Mouse (Mus musculus) liver, embryonic 14.5 days (tissue): ENCODE measurements around the gene Ubtd1. TPM values are rescaled to one million over a fixed set of nuclear protein-coding genes. Genes with fewer than 3 reads are reported as not detected.

Experiments
- ATAC-seq: fragments of 200-750 bp; cut with Nextera tagmentation; 2 replicates; pipeline ENCODE4 v1.8.0; 2017; ENCODE audit warnings: moderate number of reproducible peaks, mild to moderate bottlenecking, moderate library complexity; ENCODE audit not compliant: insufficient read depth
- DNase-seq, 3 experiments: peaks; one replicate each; pipeline ENCODE4 v3.0.0-alpha.2; 2012 to 2013; ENCODE audit warnings: low read depth in 3 of 3, low spot score in 3 of 3
- H3K27ac ChIP-seq: fragments of 300-500 bp; sonication (generic); 2 replicates; pipeline ENCODE4 v1.5.1; 2014; ENCODE audit warnings: moderate library complexity, mild to moderate bottlenecking, control low read depth, inconsistent platforms
- H3K27me3 ChIP-seq: fragments of 300-500 bp; sonication (generic); 2 replicates; pipeline ENCODE4 v1.6.1; 2014; ENCODE audit warnings: mild to moderate bottlenecking, low read length, moderate library complexity; ENCODE audit not compliant: control insufficient read depth, insufficient read depth
- H3K36me3 ChIP-seq: fragments of 300-500 bp; sonication (generic); replicated peaks from 2 replicates; pipeline ENCODE4 v1.6.1; 2014; ENCODE audit warnings: low read depth; ENCODE audit not compliant: control insufficient read depth, insufficient read depth
- H3K4me1 ChIP-seq, 2 experiments: fragments of 200-500 bp in 1 of 2; fragments of 300-500 bp in 1 of 2; sonication (generic) in 1 of 2; replicated peaks; 2 replicates each; pipeline ENCODE4 v1.6.1; 2012 to 2014; ENCODE audit warnings: antibody characterized with exemption in 1 of 2, inconsistent platforms in 1 of 2, low read length in 1 of 2; ENCODE audit not compliant: control insufficient read depth in 2 of 2, insufficient read depth in 2 of 2
- H3K4me2 ChIP-seq: fragments of 300-500 bp; sonication (generic); 2 replicates; pipeline ENCODE4 v1.6.1; 2014; ENCODE audit warnings: low read depth, mild to moderate bottlenecking, control low read depth, moderate library complexity
- H3K4me3 ChIP-seq, 2 experiments: fragments of 200-500 bp in 1 of 2; fragments of 300-500 bp in 1 of 2; sonication (generic) in 1 of 2; 2 replicates each; pipeline ENCODE4 v1.5.1; 2012 to 2014; ENCODE audit warnings: low read depth in 2 of 2, low read length in 2 of 2, mild to moderate bottlenecking in 2 of 2, control low read depth in 1 of 2, inconsistent platforms in 1 of 2, moderate library complexity in 1 of 2; ENCODE audit not compliant: insufficient read depth in 1 of 2
- H3K9ac ChIP-seq: fragments of 300-500 bp; sonication (generic); replicated peaks from 2 replicates; pipeline ENCODE4 v1.6.1; 2014; ENCODE audit warnings: mild to moderate bottlenecking, control low read depth, moderate library complexity
- H3K9me3 ChIP-seq: fragments of 300-500 bp; sonication (generic); 2 replicates; pipeline ENCODE4 v1.6.1; 2016; ENCODE audit warnings: low read length, mixed read lengths; ENCODE audit not compliant: control insufficient read depth
- CTCF ChIP-seq: IDR thresholded peaks from 2 replicates; pipeline ENCODE4 v1.5.1; 2016; ENCODE audit warnings: antibody characterized with exemption, low read depth, control low read depth
- EP300 ChIP-seq: IDR thresholded peaks from 2 replicates; pipeline ENCODE4 v1.6.1; 2016; ENCODE audit warnings: antibody characterized with exemption, low read depth
- WGBS: fragments of 180-500 bp; shearing (Covaris S2); extraction: QIAGEN DNeasy Blood & Tissue Kit; methylation state at CpG from one replicate; pipeline ENCODE4 v1.1.7; 2014; ENCODE audit not compliant: insufficient replicate concordance; 5-methylcytosine and 5-hydroxymethylcytosine counted together
- polyA plus RNA-seq, 2 experiments: library from polyadenylated mRNA; depleted of rRNA in 1 of 2; stranded (reverse) in 1 of 2; unstranded in 1 of 2; fragments of >200 nt; fragmentation: Nextera tagmentation in 1 of 2; extraction: Ambion mirVana in 1 of 2; gene quantifications; 2 replicates each; pipeline versions ENCODE4 v1.2.1 to v1.2.3; 2012 to 2014

The Ubtd1 gene
- 4.2 and 4.4 TPM in 2 replicates for polyA plus RNA-seq (2012; rRNA removed)
- polyA plus RNA-seq (2014; fragmentation: Nextera tagmentation; extraction: Ambion mirVana), result 1.9 and 2.0 TPM in 2 replicates

DNA sequence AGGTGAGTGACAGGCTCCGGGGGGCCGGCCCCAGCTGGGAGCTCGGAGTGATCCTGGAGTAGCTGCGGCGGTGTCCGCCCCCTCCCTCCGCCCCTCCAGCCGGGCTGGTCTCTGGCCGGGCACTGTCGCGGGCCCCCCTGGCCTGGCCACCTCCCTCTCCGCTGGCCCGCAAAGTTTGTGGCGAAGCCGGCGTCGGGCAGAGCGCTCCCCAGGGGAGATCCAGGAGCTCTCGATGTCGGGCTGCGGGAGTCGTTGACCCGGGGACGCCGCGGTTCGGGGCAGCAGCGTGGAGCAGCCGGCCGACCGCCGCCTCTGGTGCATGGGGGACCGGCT is at the start of gene Ubtd1:
Gene Ubtd1, plus strand, starts transcription at position 169 of the 333 bp plus-strand sequence.
- ATAC-seq, result no peak
- H3K36me3 ChIP-seq, result no peaks in the 10 kb centered on the region; the same call in 1 of the 2 replicates
- TF ChIP-seq CTCF, result no peak
- no peak for TF ChIP-seq EP300
- 0% methylated on average over 31 of the region's 33 CpGs for WGBS
- H3K4me1 ChIP-seq, result 0 out of 4 replicates have a peak, but pooled peaks cover 0 to 2% of the 10 kb centered on the region in 2 experiments
- H3K9me3 ChIP-seq, result no peaks in the 10 kb centered on the region
- peak within 1 kb of the TSS; percentile 78 for H3K4me2 ChIP-seq
- peaks cover 25% of the 10 kb centered on the region for H3K27me3 ChIP-seq
- peak within 1 kb of the TSS; percentile 81 for H3K9ac ChIP-seq
- DNase-seq, result no peak
- H3K4me3 ChIP-seq, result peak within 1 kb of the TSS; percentile 84 to 97
- H3K27ac ChIP-seq, result peak within 1 kb of the TSS; percentile 89

GRCm38 (mm10) chr19:41932686-41933085 is 48.9 kb upstream of the Ubtd1 start:
- ATAC-seq, result peak; percentile 24; the same call in 1 of the 2 replicates
- TF ChIP-seq EP300 (no peak), CTCF (no peak)

GRCm38 (mm10) chr19:41933179-41934086 is 48.1 kb upstream of the Ubtd1 start, which contains the start of the genes Exosc1 and Zdhhc16:
Exosc1 (minus strand) TSS chr19:41933423.
Zdhhc16 (plus strand) TSS chr19:41933480.
- H3K36me3 ChIP-seq, result peaks cover 13% of the 10 kb centered on the region
- no peaks in the 10 kb centered on the region for H3K9me3 ChIP-seq
- peak within 1 kb of the TSS; percentile 78 for H3K4me2 ChIP-seq
- H3K27me3 ChIP-seq, result no peaks in the 10 kb centered on the region
- peaks cover 10 to 15% of the 10 kb centered on the region in 2 experiments for H3K4me1 ChIP-seq
- peak within 1 kb of the TSS; percentile 24 for H3K27ac ChIP-seq
- H3K4me3 ChIP-seq, result peak within 1 kb of the TSS; percentile 80 to 91
- WGBS, result under 1% methylated on average over 47 of the region's 47 CpGs
- no peak; the same call in 1 of the 2 replicates for TF ChIP-seq EP300
- peak; percentile 18; the same call in 1 of the 2 replicates for TF ChIP-seq CTCF
- ATAC-seq (peak; percentile 99), DNase-seq (peak; percentile 97 to 98 (median 97))
- peak within 1 kb of the TSS; percentile 78 for H3K9ac ChIP-seq

More at GRCm38 (mm10) chr19:41932686-41933085, 48.9 kb upstream of the Ubtd1 start:
- peak overlapping the region; percentile 73 for H3K9ac ChIP-seq
- peaks cover 10 to 15% of the 10 kb centered on the region in 2 experiments for H3K4me1 ChIP-seq
- peaks cover 13% of the 10 kb centered on the region for H3K36me3 ChIP-seq
- peak in 1 of 3 experiments; percentile 18 for DNase-seq
- H3K27ac ChIP-seq, result peak overlapping the region; percentile 3; the same call in 1 of the 2 replicates
- under 1% methylated on average over 28 of the region's 28 CpGs for WGBS
- H3K9me3 ChIP-seq, result no peaks in the 10 kb centered on the region
- peak overlapping the region; percentile 80 to 82 for H3K4me3 ChIP-seq
- H3K27me3 ChIP-seq, result no peaks in the 10 kb centered on the region
- peak overlapping the region; percentile 78 for H3K4me2 ChIP-seq

DNA sequence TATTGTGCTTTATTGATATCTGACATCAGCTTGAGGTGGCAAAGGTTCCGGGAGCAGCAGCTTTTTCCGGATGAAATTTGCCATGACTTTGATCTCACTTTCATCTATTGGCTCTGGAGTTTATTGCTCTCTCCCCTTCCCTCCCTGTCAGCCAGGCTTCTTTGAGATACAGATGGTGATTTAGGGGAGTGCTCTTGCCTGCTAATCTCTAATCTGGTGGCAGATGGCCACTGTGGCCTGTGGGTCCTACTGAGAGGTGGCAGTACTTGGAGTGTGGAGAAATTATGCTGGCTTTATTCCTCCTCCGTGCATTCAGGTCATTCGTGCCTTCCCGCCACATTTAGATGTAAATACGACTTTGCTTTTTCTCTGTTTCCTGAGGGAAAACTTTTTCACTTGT is 47.4 kb upstream of the Ubtd1 start:
- H3K9ac ChIP-seq, result peak overlapping the region; percentile 78
- H3K4me2 ChIP-seq, result peak overlapping the region; percentile 78
- ATAC-seq, result no peak
- 0 out of 2 replicates have a peak overlapping the region, but pooled peaks have one; percentile 19 for H3K27ac ChIP-seq
- peaks cover 14% of the 10 kb centered on the region for H3K36me3 ChIP-seq
- H3K27me3 ChIP-seq, result no peaks in the 10 kb centered on the region
- no peaks in the 10 kb centered on the region for H3K9me3 ChIP-seq
- TF ChIP-seq EP300 (peak; percentile 22; the same call in 1 of the 2 replicates), CTCF (no peak)
- WGBS, result 21% methylated on average over 6 of the region's 6 CpGs
- peak in 2 of 3 experiments; percentile 38 for DNase-seq
- peak overlapping the region; percentile 80 to 91 for H3K4me3 ChIP-seq
- peaks cover 10 to 15% of the 10 kb centered on the region in 2 experiments for H3K4me1 ChIP-seq
